Mouse (Mus musculus) thymus, adult 2 months (tissue): Measurements from ENCODE around the gene Thap8.

Source experiments
- CTCF ChIP-seq: fragments of 200-500 bp; IDR thresholded peaks from 2 replicates; pipeline ENCODE4 v1.5.1; 2012; ENCODE audit warnings: mild to moderate bottlenecking, control low read depth, low read length, moderate library complexity, borderline replicate concordance; ENCODE audit not compliant: control insufficient read depth, poor library complexity, insufficient read depth; ENCODE audit errors: extremely low read depth
- POLR2A ChIP-seq: fragments of 200-500 bp; IDR thresholded peaks from 2 replicates; pipeline ENCODE4 v1.6.1; 2012; ENCODE audit warnings: mild to moderate bottlenecking, low read length, control low read depth, moderate library complexity; ENCODE audit not compliant: control insufficient read depth, poor library complexity, insufficient read depth; ENCODE audit errors: extremely low read depth

DNA sequence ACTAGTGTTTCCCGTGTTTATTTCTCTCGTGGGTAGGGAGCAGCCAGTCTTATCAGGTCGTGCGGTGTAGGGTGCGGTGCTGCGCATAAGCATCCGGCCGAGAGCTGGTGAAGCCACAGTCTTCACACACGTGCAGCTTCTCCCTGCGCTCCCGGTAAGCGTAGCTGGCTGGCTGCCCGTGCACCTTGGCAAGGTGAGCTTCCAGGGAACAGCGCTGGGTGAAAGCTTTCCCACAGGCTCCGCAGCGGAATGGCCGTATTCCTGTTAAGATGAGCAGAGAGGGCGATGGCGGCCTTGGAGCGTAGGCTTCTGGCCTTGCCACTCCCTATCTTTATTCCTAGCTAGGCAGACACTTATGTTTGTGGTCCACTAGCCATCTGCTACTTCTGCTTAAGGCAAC, 46.5 kb upstream of the Thap8 start:
- TF ChIP-seq CTCF (no peak), POLR2A (no peak)
